Mouse (Mus musculus): ENCODE results near the gene Dlgap1.

DNA sequence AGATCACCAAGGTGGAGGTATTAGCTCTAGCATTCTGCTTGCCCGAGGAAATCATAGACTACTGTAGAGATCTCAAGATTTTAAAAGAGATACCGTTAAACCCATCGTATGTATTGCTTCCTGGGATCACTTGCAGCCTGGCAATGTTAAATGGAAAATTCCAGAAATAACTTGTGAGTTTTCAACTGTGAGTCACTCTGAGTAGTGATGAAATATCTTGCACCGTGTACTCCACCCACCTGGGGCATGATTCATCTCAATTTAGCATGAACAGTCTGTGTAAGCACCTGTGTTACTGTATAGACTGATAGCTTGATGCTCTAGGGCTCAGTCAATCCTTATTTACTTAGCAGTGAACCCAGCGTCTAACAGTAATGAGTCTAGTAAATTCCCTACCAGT lies 38.7 kb downstream of the Dlgap1 start:
- TF ChIP-seq GATA1 (IDR thresholded peaks at IDR 0.05; ENCODE audit: borderline replicate concordance, low read length) (no peak), FLI1 (IDR thresholded peaks at IDR 0.05; ENCODE audit: low read length) (no peak)
